Mouse (Mus musculus) cerebellum, adult 11 months (tissue): ENCODE data around the gene Slc9b2.

ENCODE experiments used
- DNase-seq: peaks from one replicate; pipeline ENCODE4 v3.0.0; 2022

The Slc9b2 gene

GRCm38 (mm10) chr3:135307411-135308259 lies at the start of gene Slc9b2:
Gene Slc9b2, plus strand, starts transcription at chr3:135307700.
- no peak for DNase-seq

GRCm38 (mm10) chr3:135258919-135259318 lies 48.6 kb upstream of the Slc9b2 start:
- DNase-seq, result no peak

GRCm38 (mm10) chr3:135260233-135260632 lies 47.3 kb upstream of the Slc9b2 start:
- DNase-seq, result no peak

DNA sequence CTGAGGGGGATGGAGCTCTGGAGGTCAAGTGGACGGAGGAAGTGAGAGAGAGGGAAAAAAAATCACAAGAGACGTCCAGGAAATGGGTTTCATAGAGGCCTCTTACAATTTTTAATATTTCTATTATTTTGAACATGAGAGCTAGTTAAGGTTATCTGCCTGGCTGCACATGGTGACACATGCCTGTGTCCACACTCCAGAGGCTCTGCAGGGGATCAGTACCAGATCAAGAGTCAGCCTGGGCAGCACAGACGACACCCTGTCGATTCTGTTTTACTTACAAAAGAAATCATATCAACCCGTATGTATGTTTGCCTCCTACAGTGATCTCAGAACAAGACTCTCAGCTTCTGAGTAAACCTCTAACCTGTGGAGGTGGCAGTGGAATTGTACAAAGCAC lies 38.9 kb upstream of the Slc9b2 start:
- no peak for DNase-seq

- DNase-seq, result no peak
Measured at GRCm38 (mm10) chr3:135269391-135269990, 38.0 kb upstream of the Slc9b2 start.

DNA sequence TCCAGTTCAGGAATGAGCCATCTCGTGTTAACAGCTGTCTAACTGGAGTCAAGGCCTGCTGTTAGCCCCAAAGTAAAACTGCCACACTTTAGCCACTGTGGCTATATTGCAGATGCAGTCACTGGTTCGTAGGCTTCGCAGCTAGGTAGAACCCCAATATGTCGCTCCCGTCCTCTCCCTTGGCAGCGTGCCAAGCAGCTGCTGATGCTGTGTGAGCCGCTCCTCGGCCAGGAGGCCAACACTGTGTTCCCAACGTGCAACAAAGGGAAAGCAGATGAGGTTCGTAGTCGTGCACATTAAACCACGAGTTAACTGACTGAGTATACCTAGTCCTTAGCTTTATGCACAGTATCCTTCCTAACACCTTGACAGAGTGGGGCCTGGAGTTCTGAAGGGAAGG lies 34.9 kb upstream of the Slc9b2 start:
- DNase-seq, result no peak

DNA sequence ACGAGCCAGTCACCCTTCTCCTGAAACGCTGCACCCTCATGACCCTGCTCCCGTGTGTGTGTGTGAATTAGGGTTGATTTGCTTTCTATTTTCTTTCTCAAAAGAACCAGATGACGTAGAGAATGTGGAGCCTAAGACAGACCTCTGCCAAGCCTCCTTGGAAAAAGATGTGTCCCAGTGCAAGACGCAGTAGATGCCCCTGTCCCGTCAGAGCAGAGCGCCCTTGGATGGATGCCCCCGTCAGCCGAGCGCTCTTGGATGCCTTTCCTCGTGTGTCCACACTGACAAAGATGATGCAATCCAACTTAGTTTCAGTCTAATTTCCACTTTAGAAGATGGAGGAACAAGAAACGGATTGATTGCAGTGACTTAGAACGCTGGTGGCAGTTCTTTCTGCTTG lies 34.5 kb upstream of the Slc9b2 start:
- no peak for DNase-seq

DNA sequence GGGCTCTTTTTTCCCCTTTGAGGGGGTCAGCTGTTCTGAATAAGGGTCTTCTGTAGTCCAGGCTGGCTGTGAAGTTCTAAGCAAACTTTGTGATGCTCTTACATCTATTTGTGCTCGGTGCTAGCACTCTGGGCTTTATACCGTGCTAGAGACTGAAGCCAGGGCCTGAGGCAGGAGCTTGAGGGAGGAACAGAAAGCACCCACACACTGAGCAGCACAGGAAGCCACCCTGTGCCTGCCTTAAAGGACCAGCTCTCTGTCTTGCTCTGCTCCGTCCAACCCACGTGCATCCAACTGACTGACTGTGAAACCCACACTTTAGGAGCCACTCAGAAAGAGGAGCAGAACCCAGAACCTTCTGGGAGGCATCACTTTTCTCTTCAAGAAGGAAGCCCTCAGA lies 27.3 kb upstream of the Slc9b2 start:
- DNase-seq, result no peak

DNA sequence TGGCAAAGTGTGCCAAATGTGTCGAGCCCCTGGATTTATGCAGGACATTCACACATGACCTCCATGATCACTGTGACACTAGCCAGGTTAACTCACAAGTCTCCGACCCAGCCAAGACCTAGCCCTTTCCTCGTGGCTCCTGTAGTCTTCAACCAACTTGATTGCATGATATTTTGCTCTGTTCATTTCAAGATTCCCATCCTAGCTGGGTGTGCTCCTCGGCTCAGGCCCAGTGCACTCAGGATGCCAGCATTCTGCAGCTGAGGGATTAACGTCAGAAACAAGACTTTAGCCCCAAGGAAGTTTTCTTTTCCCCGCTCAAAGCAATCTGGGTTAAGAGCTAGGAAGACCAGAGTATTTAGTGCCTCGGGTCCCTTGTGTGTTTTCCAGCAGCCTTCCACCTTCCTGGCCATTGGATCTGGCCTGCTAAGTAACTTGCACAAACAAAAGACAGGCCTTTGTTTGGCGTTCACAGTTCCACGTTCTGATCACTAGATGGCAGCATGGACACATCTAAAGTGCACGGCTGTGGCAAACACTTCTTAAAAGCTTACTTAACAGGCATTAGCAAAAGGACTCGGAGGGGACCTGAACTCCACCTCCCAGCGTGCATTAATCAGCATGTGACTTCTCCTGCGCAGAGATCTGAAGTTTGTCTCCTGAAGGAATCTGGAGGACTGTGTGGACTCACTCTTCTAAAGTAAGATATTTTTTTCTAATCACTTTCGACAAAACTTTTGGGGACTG lies 26.7 kb upstream of the Slc9b2 start, which contains the start of gene Bdh2:
Gene Bdh2, plus strand, starts transcription at position 553 of the 747 bp plus-strand sequence.
- peak; percentile 29 for DNase-seq

DNA sequence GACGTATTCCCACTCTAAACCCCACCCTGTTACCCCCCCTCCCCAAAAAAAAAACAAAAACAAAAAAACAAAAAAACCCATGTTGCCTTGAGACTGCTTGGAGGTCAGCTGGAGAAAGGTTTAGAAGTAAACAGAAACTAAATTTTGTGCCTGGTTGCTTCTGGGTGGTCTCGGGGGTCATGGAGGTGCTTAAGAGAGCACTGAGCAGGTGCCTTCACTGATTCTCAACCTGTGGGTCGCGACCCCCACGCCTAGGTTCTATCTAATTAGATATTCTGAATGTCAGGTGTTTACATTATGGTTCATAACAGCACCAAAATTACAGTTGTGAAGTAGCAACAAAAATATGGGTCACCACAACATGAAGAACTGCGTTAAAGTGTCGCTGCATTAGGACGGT lies 25.8 kb upstream of the Slc9b2 start:
- DNase-seq, result no peak

DNA sequence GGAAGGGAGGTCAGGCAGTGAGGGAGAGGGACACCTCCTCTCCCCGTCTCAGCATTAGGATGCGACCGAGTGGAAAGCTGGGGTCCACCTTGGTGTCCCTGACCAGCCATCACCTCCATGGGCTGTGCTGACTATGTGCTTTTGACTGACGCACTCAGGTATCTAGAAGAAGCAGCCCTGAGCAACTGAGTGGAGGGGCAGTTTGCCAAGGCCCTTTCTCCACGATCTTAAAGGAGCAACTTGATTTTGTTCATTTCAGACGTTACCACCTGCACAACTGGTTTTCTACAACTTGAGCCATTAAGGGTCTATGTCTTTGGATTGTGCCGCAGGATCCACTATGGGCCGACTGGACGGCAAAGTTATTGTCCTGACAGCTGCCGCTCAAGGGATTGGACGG lies 22.2 kb upstream of the Slc9b2 start:
- no peak for DNase-seq

GRCm38 (mm10) chr3:135285807-135286206 lies 21.7 kb upstream of the Slc9b2 start:
- no peak for DNase-seq

DNA sequence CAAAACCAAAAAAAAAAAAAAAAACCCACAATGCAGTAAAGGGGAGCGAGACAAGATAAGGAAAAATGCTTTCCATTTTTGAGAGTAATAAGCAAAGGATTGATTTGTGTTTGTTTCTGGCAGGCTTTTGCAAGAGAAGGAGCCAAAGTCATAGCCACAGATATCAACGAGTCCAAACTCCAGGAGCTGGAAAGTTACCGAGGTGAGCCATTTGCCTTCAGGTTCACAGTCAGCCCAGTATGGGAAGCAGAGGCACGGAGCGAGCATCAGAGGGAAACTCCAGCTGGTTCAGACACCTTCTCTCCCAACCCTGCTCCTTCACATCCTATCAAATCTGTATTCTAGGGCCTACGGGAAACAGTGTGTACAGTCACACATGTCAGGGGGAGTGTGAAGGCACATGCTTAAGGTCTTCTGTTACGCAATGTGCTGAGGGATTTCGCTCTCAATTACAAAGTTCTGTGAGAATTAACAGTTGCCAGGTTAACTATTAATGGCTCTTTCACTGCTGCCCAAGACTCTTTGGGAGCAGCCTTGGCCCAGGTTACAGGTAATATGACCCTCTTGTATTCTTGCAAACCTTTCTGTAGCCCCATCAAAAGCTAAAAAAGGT lies 19.3 kb upstream of the Slc9b2 start:
- DNase-seq, result no peak

GRCm38 (mm10) chr3:135289148-135289547 lies 18.4 kb upstream of the Slc9b2 start:
- no peak for DNase-seq

DNA sequence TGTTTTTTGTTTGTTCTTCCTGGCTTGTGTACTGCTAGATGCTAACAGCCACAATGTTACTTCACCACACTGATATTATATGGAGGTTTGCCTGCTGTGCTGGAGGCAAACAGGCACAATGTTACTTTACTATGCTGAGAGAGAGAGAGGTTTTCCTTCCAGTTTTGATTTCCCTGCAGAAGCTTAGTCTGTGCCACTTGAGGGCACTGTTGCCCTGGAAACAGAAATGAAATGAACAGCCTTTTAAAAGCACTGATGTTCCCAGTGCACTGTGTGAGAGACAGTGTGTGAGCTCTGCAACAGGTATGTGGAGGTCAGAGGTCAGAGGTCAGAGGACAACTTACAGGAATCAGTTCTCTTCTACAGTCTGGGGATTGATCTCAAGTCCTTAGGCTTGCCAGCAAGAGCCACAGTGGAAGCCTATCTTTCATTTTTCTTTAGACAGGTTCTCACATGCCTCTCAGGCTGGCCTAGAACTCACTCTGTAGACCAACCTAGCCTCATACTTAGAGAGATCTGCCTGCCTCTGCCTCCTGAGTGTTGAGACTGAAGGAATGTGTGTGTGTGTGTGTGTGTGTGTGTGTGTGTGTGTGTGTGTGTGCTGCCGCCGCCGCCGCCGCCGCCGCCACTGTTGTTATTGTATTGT lies 17.1 kb upstream of the Slc9b2 start:
- DNase-seq, result peak; percentile 4

GRCm38 (mm10) chr3:135293703-135294102 lies 13.8 kb upstream of the Slc9b2 start:
- no peak for DNase-seq

DNA sequence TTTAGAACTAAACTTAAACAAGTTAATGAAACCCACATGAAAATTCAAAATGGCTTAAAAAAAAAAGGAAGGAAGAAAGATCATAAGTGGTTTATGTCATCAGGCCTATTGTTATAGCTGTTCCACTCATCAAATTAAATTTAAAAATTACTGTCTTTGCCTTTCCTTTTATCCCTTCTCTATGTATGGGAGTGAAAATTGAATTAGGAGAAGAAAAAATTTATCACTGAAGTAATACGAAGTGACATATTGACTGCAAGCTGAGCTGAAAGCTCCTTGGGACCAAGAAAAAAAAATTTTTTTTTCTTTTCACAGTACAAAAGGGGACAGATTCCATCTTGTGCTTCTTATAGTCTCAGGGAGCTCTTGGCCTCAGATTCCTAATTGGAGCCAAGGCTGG lies 11.9 kb upstream of the Slc9b2 start:
- DNase-seq, result no peak

- no peak for DNase-seq
Measured at GRCm38 (mm10) chr3:135298560-135298959, 8.9 kb upstream of the Slc9b2 start.

DNA sequence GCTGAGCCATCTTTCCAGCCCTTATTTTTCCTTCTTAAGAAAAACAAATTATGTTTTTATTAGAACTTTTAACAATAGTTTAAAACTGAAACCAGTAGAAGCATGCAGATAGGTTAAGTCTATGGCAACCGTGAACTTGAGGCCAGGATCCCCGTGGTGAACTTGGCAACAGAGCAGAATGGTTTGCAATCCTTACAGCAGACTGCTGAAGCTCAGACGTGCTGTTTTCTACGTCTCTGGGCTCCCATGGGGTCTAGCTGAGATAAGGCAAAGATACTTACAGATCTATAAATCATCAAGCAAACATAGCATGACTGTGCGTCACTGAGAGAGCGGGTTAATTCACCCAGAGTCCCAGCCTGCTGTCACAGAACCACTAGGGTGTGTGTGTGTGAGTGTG lies 7.4 kb upstream of the Slc9b2 start:
- no peak for DNase-seq

GRCm38 (mm10) chr3:135304060-135304459 lies 3.4 kb upstream of the Slc9b2 start:
- no peak for DNase-seq

- DNase-seq, result no peak
Measured at GRCm38 (mm10) chr3:135304566-135304965, 2.9 kb upstream of the Slc9b2 start.

DNA sequence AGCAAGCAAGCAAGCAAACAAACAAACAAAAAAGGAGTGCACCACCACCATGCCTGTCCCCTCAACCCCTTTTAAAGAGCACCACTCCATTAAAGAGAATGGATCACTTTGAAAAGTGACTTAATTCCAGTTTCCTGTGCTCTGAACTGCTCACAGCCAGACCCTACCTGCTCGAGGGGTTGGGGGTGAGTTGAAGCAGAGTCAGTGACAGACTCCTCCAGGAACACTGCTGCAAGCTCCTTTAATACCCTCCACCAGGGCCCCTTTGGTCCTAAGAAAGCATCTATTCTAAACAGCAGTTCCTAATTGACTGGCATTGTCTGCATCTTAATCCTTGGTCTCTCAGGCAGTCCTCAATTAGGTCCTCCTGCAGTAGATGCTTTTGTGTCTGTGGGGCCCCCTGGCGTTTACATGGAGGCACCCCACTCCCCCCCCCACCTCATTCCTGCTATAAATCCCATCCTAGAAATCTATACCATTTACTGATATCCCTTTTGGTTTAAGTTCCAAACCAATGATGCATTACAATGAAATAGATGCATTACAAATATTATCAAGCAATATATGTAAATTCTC lies 5.5 kb downstream of the Slc9b2 start:
- no peak for DNase-seq
